Mouse (Mus musculus) MEL (cell line): ENCODE data around the gene 4930432K21Rik. TPM values are rescaled to one million over a fixed set of nuclear protein-coding genes. Genes with fewer than 3 reads are reported as not detected.

Experiments used
- DNase-seq: peaks from one replicate; pipeline ENCODE4 v3.0.0; 2011; ENCODE audit warnings: low read depth, low spot score
- H3K27ac ChIP-seq: 2 replicates; pipeline ENCODE4 v1.5.1; 2012; ENCODE audit warnings: low read depth, mild to moderate bottlenecking, control low read depth, low read length, moderate library complexity; ENCODE audit not compliant: control insufficient read depth
- H3K27me3 ChIP-seq, 2 experiments: fragments of 150-350 bp in 1 of 2; sonication (generic) in 1 of 2; 2 replicates each; pipeline ENCODE4 v1.6.1; 2012; ENCODE audit warnings: low read length in 2 of 2, mild to moderate bottlenecking in 2 of 2, improper control_type of control experiment in 1 of 2, moderate library complexity in 1 of 2; ENCODE audit not compliant: insufficient read depth in 2 of 2, control insufficient read depth in 1 of 2
- H3K36me3 ChIP-seq, 2 experiments: 2 replicates each; pipeline ENCODE4 v1.6.1; 2012 to 2014; ENCODE audit warnings: low read length in 2 of 2, improper control_type of control experiment in 1 of 2, inconsistent platforms in 1 of 2, mild to moderate bottlenecking in 1 of 2; ENCODE audit not compliant: insufficient read depth in 2 of 2, control insufficient read depth in 1 of 2
- H3K4me1 ChIP-seq, 2 experiments: fragments of 150-350 bp in 1 of 2; sonication (generic) in 1 of 2; 2 replicates each; pipeline ENCODE4 v1.6.1; 2012; ENCODE audit warnings: low read length in 2 of 2, improper control_type of control experiment in 1 of 2, mild to moderate bottlenecking in 1 of 2; ENCODE audit not compliant: insufficient read depth in 2 of 2, control insufficient read depth in 1 of 2
- H3K4me3 ChIP-seq, 2 experiments: fragments of 150-350 bp in 1 of 2; sonication (generic) in 1 of 2; 2 replicates each; pipeline ENCODE4 v1.5.1; 2012; ENCODE audit warnings: low read depth in 2 of 2, low read length in 2 of 2, mild to moderate bottlenecking in 2 of 2, moderate library complexity in 2 of 2, control low read depth in 1 of 2, improper control_type of control experiment in 1 of 2; ENCODE audit not compliant: control insufficient read depth in 1 of 2, insufficient read depth in 1 of 2
- H3K79me2 ChIP-seq: 2 replicates; pipeline ENCODE4 v1.6.1; 2012; ENCODE audit warnings: mild to moderate bottlenecking, low read length, moderate library complexity; ENCODE audit not compliant: control insufficient read depth, poor library complexity, insufficient read depth
- H3K9ac ChIP-seq: 2 replicates; pipeline ENCODE4 v1.6.1; 2012; ENCODE audit warnings: low read depth, mild to moderate bottlenecking, control low read depth, low read length, moderate library complexity; ENCODE audit not compliant: control insufficient read depth, poor library complexity, severe bottlenecking
- H3K9me3 ChIP-seq: fragments of 150-350 bp; sonication (generic); replicated peaks from 2 replicates; pipeline ENCODE4 v1.6.1; 2012; ENCODE audit warnings: mild to moderate bottlenecking, low read length, improper control_type of control experiment, moderate library complexity; ENCODE audit not compliant: insufficient read depth
- BHLHE40 ChIP-seq: IDR thresholded peaks from 2 replicates; pipeline ENCODE4 v1.6.1; 2012; ENCODE audit warnings: low read depth, mild to moderate bottlenecking, inconsistent platforms, low read length, improper control_type of control experiment, borderline replicate concordance
- CHD1 ChIP-seq: IDR thresholded peaks from 2 replicates; pipeline ENCODE4 v1.6.1; 2012; ENCODE audit warnings: low read depth, mild to moderate bottlenecking, inconsistent platforms, low read length, improper control_type of control experiment
- CTCF ChIP-seq, 3 experiments: IDR thresholded peaks in 2 of 3; conservative IDR thresholded peaks in 1 of 3; 2 replicates each; pipeline ENCODE4 v1.5.1; 2011 to 2012; ENCODE audit warnings: low read length in 3 of 3, low read depth in 2 of 3, mild to moderate bottlenecking in 2 of 3, improper control_type of control experiment in 1 of 3, inconsistent platforms in 1 of 3, mixed read lengths in 1 of 3, moderate library complexity in 1 of 3; ENCODE audit not compliant: control insufficient read depth in 1 of 3, insufficient read depth in 1 of 3, poor library complexity in 1 of 3, severe bottlenecking in 1 of 3
- E2F4 ChIP-seq: IDR thresholded peaks from 2 replicates; pipeline ENCODE4 v1.6.1; 2011; ENCODE audit warnings: low read depth, low read length, improper control_type of control experiment, borderline replicate concordance
- ELF1 ChIP-seq: IDR thresholded peaks from 2 replicates; pipeline ENCODE4 v1.6.1; 2014; ENCODE audit warnings: low read depth, mild to moderate bottlenecking, inconsistent platforms, low read length, improper control_type of control experiment, moderate library complexity
- ETS1 ChIP-seq: IDR thresholded peaks from 2 replicates; pipeline ENCODE4 v1.6.1; 2012; ENCODE audit warnings: low read depth, mild to moderate bottlenecking, inconsistent platforms, low read length, improper control_type of control experiment, moderate library complexity
- GABPA ChIP-seq: IDR thresholded peaks from 2 replicates; pipeline ENCODE4 v1.6.1; 2012; ENCODE audit warnings: low read depth, mild to moderate bottlenecking, inconsistent platforms, low read length, improper control_type of control experiment, moderate library complexity
- GATA1 ChIP-seq: IDR thresholded peaks from 2 replicates; pipeline ENCODE4 v1.6.1; 2011; ENCODE audit warnings: low read depth, low read length, improper control_type of control experiment
- HCFC1 ChIP-seq: IDR thresholded peaks from 2 replicates; pipeline ENCODE4 v1.6.1; 2012; ENCODE audit warnings: low read depth, mild to moderate bottlenecking, inconsistent platforms, low read length, improper control_type of control experiment, moderate library complexity
- JUND ChIP-seq: IDR thresholded peaks from 2 replicates; pipeline ENCODE4 v1.6.1; 2011; ENCODE audit warnings: low read depth, mild to moderate bottlenecking, improper control_type of control experiment, low read length
- KAT2A ChIP-seq: conservative IDR thresholded peaks from 2 replicates; pipeline ENCODE4 v1.6.1; 2012; ENCODE audit warnings: low read depth, low read length, improper control_type of control experiment, inconsistent platforms
- MAX ChIP-seq: IDR thresholded peaks from 2 replicates; pipeline ENCODE4 v1.6.1; 2011; ENCODE audit warnings: low read length, improper control_type of control experiment
- MEF2A ChIP-seq: IDR thresholded peaks from 2 replicates; pipeline ENCODE4 v1.6.1; 2014; ENCODE audit warnings: low read depth, mild to moderate bottlenecking, inconsistent platforms, low read length, improper control_type of control experiment; ENCODE audit not compliant: poor library complexity, insufficient replicate concordance, severe bottlenecking; ENCODE audit errors: extremely low read depth
- MXI1 ChIP-seq: IDR thresholded peaks from 2 replicates; pipeline ENCODE4 v1.6.1; 2011; ENCODE audit warnings: mild to moderate bottlenecking, low read depth, low read length, improper control_type of control experiment
- MYC ChIP-seq: IDR thresholded peaks from 2 replicates; pipeline ENCODE4 v1.6.1; 2011; ENCODE audit warnings: low read depth, mild to moderate bottlenecking, low read length, improper control_type of control experiment, moderate library complexity
- NRF1 ChIP-seq: IDR thresholded peaks from 2 replicates; pipeline ENCODE4 v1.6.1; 2014; ENCODE audit warnings: low read depth, mild to moderate bottlenecking, inconsistent platforms, low read length, improper control_type of control experiment, moderate library complexity; ENCODE audit not compliant: poor library complexity, insufficient read depth, severe bottlenecking
- POLR2A ChIP-seq, 2 experiments: IDR thresholded peaks; 2 replicates each; pipeline ENCODE4 v1.6.1; 2011 to 2012; ENCODE audit warnings: low read length in 2 of 2, mild to moderate bottlenecking in 2 of 2, control low read depth in 1 of 2, improper control_type of control experiment in 1 of 2, low read depth in 1 of 2, moderate library complexity in 1 of 2; ENCODE audit not compliant: control insufficient read depth in 1 of 2, insufficient read depth in 1 of 2, poor library complexity in 1 of 2
- POLR2AphosphoS2 ChIP-seq: IDR thresholded peaks from 2 replicates; pipeline ENCODE4 v1.6.1; 2011; ENCODE audit warnings: low read length, improper control_type of control experiment
- RAD21 ChIP-seq: IDR thresholded peaks from 2 replicates; pipeline ENCODE4 v1.6.1; 2011; ENCODE audit warnings: mild to moderate bottlenecking, low read depth, low read length, improper control_type of control experiment
- RCOR1 ChIP-seq: IDR thresholded peaks from 2 replicates; pipeline ENCODE4 v1.6.1; 2012; ENCODE audit warnings: low read depth, mild to moderate bottlenecking, inconsistent platforms, low read length, improper control_type of control experiment
- SIN3A ChIP-seq: IDR thresholded peaks from 2 replicates; pipeline ENCODE4 v1.6.1; 2012; ENCODE audit warnings: low read length, improper control_type of control experiment, inconsistent platforms
- SMC3 ChIP-seq: IDR thresholded peaks from 2 replicates; pipeline ENCODE4 v1.6.1; 2011; ENCODE audit warnings: low read depth, low read length, improper control_type of control experiment
- TAL1 ChIP-seq: IDR thresholded peaks from 2 replicates; pipeline ENCODE4 v1.6.1; 2012; ENCODE audit warnings: mild to moderate bottlenecking, inconsistent platforms, low read length, moderate library complexity, mixed read lengths
- TCF12 ChIP-seq: IDR thresholded peaks from 2 replicates; pipeline ENCODE4 v1.6.1; 2014; ENCODE audit warnings: low read depth, mild to moderate bottlenecking, inconsistent platforms, low read length, improper control_type of control experiment, moderate library complexity
- UBTF ChIP-seq: IDR thresholded peaks from 2 replicates; pipeline ENCODE4 v1.6.1; 2012; ENCODE audit warnings: low read depth, mild to moderate bottlenecking, inconsistent platforms, low read length, improper control_type of control experiment, moderate library complexity, borderline replicate concordance; ENCODE audit not compliant: insufficient read depth
- ZKSCAN1 ChIP-seq: IDR thresholded peaks from 2 replicates; pipeline ENCODE4 v1.6.1; 2012; ENCODE audit warnings: low read depth, mild to moderate bottlenecking, inconsistent platforms, low read length, improper control_type of control experiment, moderate library complexity
- ZMIZ1 ChIP-seq: IDR thresholded peaks from 2 replicates; pipeline ENCODE4 v1.6.1; 2012; ENCODE audit warnings: low read depth, mild to moderate bottlenecking, inconsistent platforms, low read length, improper control_type of control experiment, moderate library complexity
- polyA plus RNA-seq, 2 experiments: library from polyadenylated mRNA; stranded (reverse) in 1 of 2; unstranded in 1 of 2; fragments of >175 nt in 1 of 2; fragments of >200 nt in 1 of 2; gene quantifications; 2 replicates each; pipeline versions ENCODE4 v1.2.1 to v1.2.4; 2012; ENCODE audit warnings: low replicate concordance in 2 of 2, low read depth in 1 of 2; ENCODE audit not compliant: insufficient read length in 2 of 2, insufficient read depth in 1 of 2, missing spikeins in 1 of 2
- total RNA-seq: library from RNA; depleted of rRNA; stranded (reverse); fragments of 300-350 nt; gene quantifications from 2 replicates; pipeline ENCODE4 v1.2.3, GENCODE M21; 2012

The 4930432K21Rik gene
- total and polyA plus RNA-seq, 3 experiments = 2.2 to 3.0 TPM; not detected in 1

DNA sequence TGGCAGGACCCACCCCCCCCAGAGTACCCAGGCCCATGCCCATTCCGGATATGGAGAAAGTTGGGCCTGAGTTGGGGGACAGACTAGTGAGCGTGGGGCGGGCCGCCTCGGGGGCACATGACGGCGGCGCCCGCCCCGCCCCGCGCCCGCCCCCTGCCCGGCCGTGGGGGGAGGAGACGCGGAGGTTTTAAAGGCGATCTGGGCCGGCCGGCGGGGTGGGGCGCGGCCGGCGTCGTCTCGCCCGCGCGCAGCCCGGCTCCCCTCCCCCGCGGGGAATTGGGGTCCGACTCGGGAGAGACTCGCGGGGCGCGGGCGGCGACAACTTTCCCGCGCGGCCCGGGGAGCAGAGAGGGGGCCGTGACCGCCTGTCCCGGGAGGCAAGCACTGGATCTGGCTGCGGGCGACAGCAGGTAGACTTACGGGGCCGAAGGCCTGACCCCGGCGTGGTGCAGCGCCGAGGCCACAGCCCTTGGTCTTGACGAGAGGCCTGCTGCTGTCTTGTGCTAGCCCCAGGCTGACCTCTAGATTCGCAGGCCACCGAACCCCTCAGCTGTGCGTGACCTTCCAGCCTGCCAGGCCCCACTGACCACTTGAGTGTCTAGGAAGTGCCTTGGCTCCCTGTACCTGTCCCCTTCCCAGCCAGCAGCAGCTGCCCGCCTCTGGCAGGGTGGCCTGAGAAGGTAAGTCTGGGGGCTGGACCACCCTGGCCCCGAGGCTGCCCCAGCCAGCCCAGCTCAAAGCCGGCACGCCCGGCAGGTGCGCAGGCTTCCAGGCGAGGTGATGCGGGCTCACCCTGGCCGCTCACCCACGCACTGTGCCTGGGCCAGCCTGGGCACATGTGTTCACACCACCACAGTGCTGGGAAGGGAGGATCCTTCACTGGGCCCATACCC, 53.1 kb downstream of the 4930432K21Rik start (continued):
- TF ChIP-seq POLR2AphosphoS2 (0 out of 2 replicates have a peak, but pooled peaks have one; percentile 28), E2F4 (no peak), POLR2A (IDR thresholded peaks at IDR 0.05; ENCODE audit: control insufficient read depth in 1 of 2, insufficient read depth in 1 of 2, low read depth in 1 of 2, low read length in 2 of 2, poor library complexity in 1 of 2) (peak; percentile 28 to 72; a peak in 3 of 4 replicates), MXI1 (no peak; the same call in 1 of the 2 replicates), RCOR1 (no peak), TCF12 (no peak), ETS1 (no peak), GABPA (no peak), UBTF (no peak), ZKSCAN1 (no peak), ELF1 (no peak), MYC (0 out of 2 replicates have a peak, but pooled peaks have one; percentile 53), CTCF (IDR thresholded peaks at IDR 0.05 in 2 of 3, conservative IDR thresholded peaks at IDR 0.05 in 1 of 3; ENCODE audit: control insufficient read depth in 1 of 3, insufficient read depth in 1 of 3, low read depth in 2 of 3, low read length in 3 of 3, poor library complexity in 1 of 3, severe bottlenecking in 1 of 3) (no peak), JUND (no peak), CHD1 (no peak), MEF2A (no peak), ZMIZ1 (peak; percentile 68), HCFC1 (no peak), BHLHE40 (no peak)

DNA sequence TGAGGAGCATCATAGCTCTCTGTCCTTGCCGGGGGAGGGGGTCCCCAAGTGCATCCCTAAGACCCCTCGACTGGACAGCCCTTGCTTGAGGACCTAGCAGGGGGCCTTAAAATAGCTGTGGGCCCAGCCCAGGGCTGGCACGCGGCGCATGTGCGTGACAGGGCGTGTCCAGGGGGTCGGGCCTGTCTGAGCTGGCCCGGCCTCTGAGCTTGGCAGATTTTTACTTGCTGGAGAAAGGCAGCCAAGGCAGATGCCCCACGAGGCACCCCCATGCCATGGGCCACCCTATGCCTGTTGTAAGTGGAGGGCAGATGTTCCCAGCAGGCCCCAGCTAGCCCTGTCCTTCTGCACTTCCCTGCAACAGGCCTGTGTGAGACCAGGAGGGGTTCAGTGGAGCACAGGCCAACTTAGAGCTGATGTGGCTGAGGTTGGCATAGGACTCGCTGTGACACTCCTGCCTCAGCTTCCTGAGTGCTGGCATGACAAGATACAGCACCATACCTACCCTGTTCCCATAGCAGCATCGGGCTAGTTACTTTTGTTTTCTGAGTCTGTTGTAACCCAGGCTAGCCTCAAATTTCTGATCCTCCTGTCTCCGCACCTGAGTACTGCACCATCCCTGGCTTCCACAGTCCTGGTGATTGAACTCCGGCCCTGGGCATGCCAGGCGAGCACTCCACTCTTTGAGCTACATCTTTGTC, 53.9 kb downstream of the 4930432K21Rik start:
- DNase-seq = peak; percentile 68
- H3K27me3 ChIP-seq = no peaks in the 10 kb centered on the region
- no peaks in the 10 kb centered on the region for H3K9me3 ChIP-seq
- peak overlapping the region; percentile 36; the same call in 1 of the 2 replicates for H3K27ac ChIP-seq
- peaks cover 0 to 35% of the 10 kb centered on the region in 2 experiments for H3K4me1 ChIP-seq
- H3K79me2 ChIP-seq = peaks cover 4% of the 10 kb centered on the region; the same call in 1 of the 2 replicates
- no peak for TF ChIP-seq E2F4
- TF ChIP-seq MAX = peak; percentile 11
- no peak for TF ChIP-seq RAD21
- TF ChIP-seq UBTF = no peak
- TF ChIP-seq SMC3 = no peak
- 0 out of 2 replicates have a peak, but pooled peaks have one; percentile 35 for TF ChIP-seq BHLHE40
- TF ChIP-seq MYC = peak; percentile 10; the same call in 1 of the 2 replicates
- 0 out of 2 replicates have a peak, but pooled peaks have one; percentile 59 for TF ChIP-seq SIN3A
- TF ChIP-seq MXI1 = peak; percentile 61
- TF ChIP-seq GATA1 = no peak
- TF ChIP-seq RCOR1 = no peak
- no peak for TF ChIP-seq GABPA
- TF ChIP-seq KAT2A = no peak
- no peak for TF ChIP-seq TAL1
- TF ChIP-seq NRF1 = 0 out of 2 replicates have a peak, but pooled peaks have one; percentile 24
- peak overlapping the region; percentile 60 to 91 for H3K4me3 ChIP-seq
- H3K36me3 ChIP-seq = peaks cover 0 to 7% of the 10 kb centered on the region in 2 experiments; a peak in 1 of 4 replicates
- H3K9ac ChIP-seq = peak overlapping the region; percentile 76
